Mouse (Mus musculus): ENCODE data around the gene Pick1. TPM values are rescaled to one million over a fixed set of nuclear protein-coding genes. Genes with fewer than 3 reads are reported as not detected.

The Pick1 gene
- total RNA-seq (2023): 1 to 10 TPM; 5.8 to 7.4 TPM

DNA sequence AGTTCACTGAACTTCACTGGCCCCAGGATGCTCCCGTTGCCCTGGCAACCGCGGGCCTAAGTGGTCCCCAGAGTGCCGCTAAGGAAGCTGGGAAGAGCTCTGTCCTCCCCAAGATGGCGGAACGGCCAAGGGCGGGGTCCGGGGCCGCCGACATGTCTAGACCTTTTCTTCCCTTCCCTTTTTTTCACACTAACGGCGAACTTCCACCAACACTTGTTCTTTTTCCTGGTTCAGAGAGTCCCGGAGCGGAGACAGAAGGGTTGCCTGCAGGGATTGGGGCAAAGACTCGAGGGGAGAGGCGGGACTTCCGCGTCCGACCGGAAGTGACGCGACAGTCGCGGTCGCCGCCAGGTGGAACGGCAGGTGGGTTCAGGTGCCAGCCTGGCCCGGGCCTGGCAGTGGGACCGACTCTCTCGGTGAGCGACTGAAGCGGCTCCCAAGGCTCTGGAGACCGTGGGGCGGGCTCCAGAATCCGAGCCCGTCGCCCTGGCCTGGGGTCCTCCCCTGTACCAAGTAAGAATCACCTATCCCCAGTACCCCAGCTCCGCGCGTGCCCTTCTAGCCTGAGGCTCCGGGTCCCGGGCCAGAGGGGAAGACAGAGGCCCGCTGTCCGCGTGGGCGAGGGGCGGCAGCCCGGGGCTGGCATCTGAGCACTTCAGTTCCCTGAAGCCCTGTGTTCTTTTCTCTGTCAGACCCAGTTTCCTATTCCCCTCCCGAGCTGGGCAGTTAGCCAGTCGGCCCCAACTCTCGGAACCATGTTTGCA lies at the start of gene Pick1, which contains the start of gene Gm49486:
Gene Pick1 (plus strand): TSS at position 116 of the 764 bp plus-strand sequence.
Gene Gm49486 (plus strand): TSS at position 334 of the 764 bp plus-strand sequence.

DNA sequence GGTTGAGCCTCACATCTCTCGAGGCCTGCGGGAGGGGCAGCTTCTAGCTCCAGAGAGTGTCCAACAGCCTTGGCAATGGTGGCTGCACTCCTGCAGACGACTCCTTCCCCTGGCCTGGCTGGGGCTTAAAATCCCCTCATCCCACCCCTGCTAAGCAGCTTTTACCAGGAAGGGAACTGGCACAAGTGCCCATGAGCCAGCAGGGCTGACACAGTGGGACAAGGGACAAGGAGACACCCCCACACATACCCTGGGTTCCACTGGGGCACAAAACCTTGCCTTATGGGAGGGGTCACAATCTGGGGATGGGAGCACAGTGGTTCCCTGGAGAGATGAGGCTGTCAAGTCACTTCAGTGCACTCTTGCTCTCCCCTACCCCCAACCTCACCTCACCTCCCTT lies 25.7 kb downstream of the Pick1 start, which contains the start of gene Slc16a8:
Gene Slc16a8 (minus strand): TSS at position 101 of the 400 bp plus-strand sequence.

DNA sequence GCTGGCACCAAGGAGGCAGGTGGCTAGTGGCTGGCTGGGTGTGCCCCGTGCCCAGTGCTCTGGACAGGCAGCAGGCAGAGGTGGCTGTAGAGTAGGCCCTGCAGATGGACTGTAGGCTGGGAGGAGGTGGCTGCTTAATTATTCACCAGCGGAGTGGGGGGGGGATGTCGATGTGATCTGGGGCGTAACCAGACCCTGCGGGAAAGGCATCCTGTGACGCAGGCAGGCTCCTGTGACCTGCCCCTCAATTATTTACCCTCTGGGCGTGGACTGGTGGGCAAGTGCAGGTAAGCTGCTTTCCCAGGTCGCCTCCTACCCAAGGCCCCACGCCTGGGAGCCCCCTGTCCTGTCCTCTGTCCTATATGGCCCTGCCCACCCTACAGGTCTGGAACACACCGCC lies 56.4 kb downstream of the Pick1 start, which contains the start of gene Baiap2l2:
Gene Baiap2l2 (minus strand): TSS at position 139 of the 400 bp plus-strand sequence.

Other genes with a start within 250 kb of the Pick1 start
- 10 to 100 TPM; 20.2 to 25.9 TPM for gene H1f0, start 200.7 kb upstream of the Pick1 start, total RNA-seq (2023)
- not detected for gene Galr3, start 187.3 kb upstream of the Pick1 start, total RNA-seq (2023)
- gene Ankrd54, start 166.3 kb upstream of the Pick1 start, total RNA-seq (2023): 10 to 100 TPM; 17.2 to 18.7 TPM
- gene Eif3l, start 154.0 kb upstream of the Pick1 start, total RNA-seq (2023): 10 to 100 TPM; 60.8 to 68.5 TPM
- gene Micall1, start 120.3 kb upstream of the Pick1 start, total RNA-seq (2023): 10 to 100 TPM; 13.8 to 14.1 TPM
- gene Polr2f, start 88.2 kb upstream of the Pick1 start, total RNA-seq (2023): 10 to 100 TPM; 23.0 to 24.9 TPM
- gene 1700088E04Rik, start 87.9 kb upstream of the Pick1 start, total RNA-seq (2023): not detected
- gene Sox10, start 63.9 kb upstream of the Pick1 start, total RNA-seq (2023): not detected
- gene Gm49486, start 218 bp downstream of the Pick1 start, total RNA-seq (2023): under 1 TPM; 0.16 to 0.18 TPM
- gene Slc16a8, start 25.6 kb downstream of the Pick1 start, total RNA-seq (2023): not detected
- not detected for gene Baiap2l2, start 56.4 kb downstream of the Pick1 start, total RNA-seq (2023)
- 1 to 10 TPM; 5.4 to 8.4 TPM for gene Pla2g6, start 99.2 kb downstream of the Pick1 start, total RNA-seq (2023)
- gene Maff, start 117.4 kb downstream of the Pick1 start, total RNA-seq (2023): 10 to 100 TPM; 12.0 to 15.1 TPM
- gene Tmem184b, start 174.4 kb downstream of the Pick1 start, total RNA-seq (2023): 10 to 100 TPM; 68.6 to 77.2 TPM
- 100 to 1,000 TPM; 101 to 115 TPM for gene Csnk1e, start 226.4 kb downstream of the Pick1 start, total RNA-seq (2023)

Measured in neutrophil, adult 59 days (primary cell).